Mouse (Mus musculus): ENCODE results near the gene Tmem51. TPM values are rescaled to one million over a fixed set of nuclear protein-coding genes. Genes with fewer than 3 reads are reported as not detected.

Tmem51 gene
- polyA plus RNA-seq, 1 experiment from 2014 or later: 5.9 TPM

- H3K9ac ChIP-seq (replicated peaks): no peak overlapping the region
- WGBS: 62% methylated on average over 18 of the region's 18 CpGs
- H3K9me3 ChIP-seq (replicated peaks): no peaks in the 10 kb centered on the region
- peaks cover 29% of the 10 kb centered on the region for H3K27me3 ChIP-seq (replicated peaks)
- H3K4me3 ChIP-seq (replicated peaks): no peak overlapping the region
- peaks cover 48% of the 10 kb centered on the region for H3K4me1 ChIP-seq
- peak overlapping the region; percentile 30 for H3K4me2 ChIP-seq
- ATAC-seq (ENCODE audit: low FRiP score): no peak
- peak overlapping the region; percentile 9; the same call in 1 of the 2 replicates for H3K27ac ChIP-seq (replicated peaks)
- H3K36me3 ChIP-seq: no peaks in the 10 kb centered on the region
These were observed 3.0 kb downstream of the Tmem51 start for GRCm38 (mm10) chr4:142080901-142081630.

GRCm38 (mm10) chr4:142080487-142080767, 3.7 kb downstream of the Tmem51 start:
- no peak for ATAC-seq (ENCODE audit: low FRiP score)
- peaks cover 24% of the 10 kb centered on the region for H3K27me3 ChIP-seq (replicated peaks)
- H3K4me3 ChIP-seq (replicated peaks): no peak overlapping the region
- 70% methylated on average over 4 of the region's 4 CpGs for WGBS
- no peaks in the 10 kb centered on the region for H3K9me3 ChIP-seq (replicated peaks)
- peaks cover 48% of the 10 kb centered on the region for H3K4me1 ChIP-seq
- no peak overlapping the region for H3K27ac ChIP-seq (replicated peaks)
- no peak overlapping the region for H3K4me2 ChIP-seq
- no peak overlapping the region for H3K9ac ChIP-seq (replicated peaks)
- no peaks in the 10 kb centered on the region for H3K36me3 ChIP-seq

GRCm38 (mm10) chr4:142079629-142080486, 4.2 kb downstream of the Tmem51 start:
- H3K27ac ChIP-seq (replicated peaks): no peak overlapping the region
- no peak for ATAC-seq (ENCODE audit: low FRiP score)
- H3K4me2 ChIP-seq: no peak overlapping the region
- WGBS: 87% methylated on average over 14 of the region's 14 CpGs
- H3K9ac ChIP-seq (replicated peaks): no peak overlapping the region
- no peaks in the 10 kb centered on the region for H3K9me3 ChIP-seq (replicated peaks)
- H3K27me3 ChIP-seq (replicated peaks): peaks cover 19% of the 10 kb centered on the region
- H3K4me3 ChIP-seq (replicated peaks): no peak overlapping the region
- H3K36me3 ChIP-seq: no peaks in the 10 kb centered on the region
- peaks cover 48% of the 10 kb centered on the region for H3K4me1 ChIP-seq

GRCm38 (mm10) chr4:142077572-142078271, 6.4 kb downstream of the Tmem51 start:
- Histone ChIP-seq H3K9me3 (replicated peaks) (no peaks in the 10 kb centered on the region), H3K9ac (replicated peaks) (no peak overlapping the region), H3K4me1 (peaks cover 33% of the 10 kb centered on the region), H3K4me3 (replicated peaks) (no peak overlapping the region), H3K4me2 (peak overlapping the region; percentile 19), H3K36me3 (no peaks in the 10 kb centered on the region), H3K27me3 (replicated peaks) (peaks cover 4% of the 10 kb centered on the region; the same call in 1 of the 2 replicates), H3K27ac (replicated peaks) (peak overlapping the region; percentile 4; the same call in 1 of the 2 replicates)
- no peak for ATAC-seq (ENCODE audit: low FRiP score)
- 54% methylated on average over 18 of the region's 18 CpGs for WGBS

- no peaks in the 10 kb centered on the region for H3K27me3 ChIP-seq (replicated peaks)
- WGBS: 45% methylated on average over 1 of the region's 1 CpGs
- H3K9me3 ChIP-seq (replicated peaks): no peaks in the 10 kb centered on the region
- no peak overlapping the region for H3K4me3 ChIP-seq (replicated peaks)
- no peaks in the 10 kb centered on the region for H3K36me3 ChIP-seq
- no peak overlapping the region for H3K4me2 ChIP-seq
- no peak overlapping the region for H3K27ac ChIP-seq (replicated peaks)
- ATAC-seq (ENCODE audit: low FRiP score): no peak
- peaks cover 33% of the 10 kb centered on the region for H3K4me1 ChIP-seq
- H3K9ac ChIP-seq (replicated peaks): no peak overlapping the region
These were observed 7.2 kb downstream of the Tmem51 start for GRCm38 (mm10) chr4:142076883-142077282.

- Histone ChIP-seq H3K9ac (replicated peaks) (no peak overlapping the region), H3K27me3 (replicated peaks) (no peaks in the 10 kb centered on the region), H3K27ac (replicated peaks) (no peak overlapping the region), H3K4me1 (peaks cover 33% of the 10 kb centered on the region), H3K4me2 (no peak overlapping the region), H3K4me3 (replicated peaks) (no peak overlapping the region), H3K9me3 (replicated peaks) (no peaks in the 10 kb centered on the region), H3K36me3 (no peaks in the 10 kb centered on the region)
- WGBS: 92% methylated on average over 11 of the region's 11 CpGs
- ATAC-seq (ENCODE audit: low FRiP score): no peak
These were observed 8.2 kb downstream of the Tmem51 start for GRCm38 (mm10) chr4:142075931-142076330.

GRCm38 (mm10) chr4:142074060-142074732, 9.9 kb downstream of the Tmem51 start:
- Histone ChIP-seq H3K4me3 (replicated peaks) (no peak overlapping the region), H3K9me3 (replicated peaks) (no peaks in the 10 kb centered on the region), H3K36me3 (no peaks in the 10 kb centered on the region), H3K27me3 (replicated peaks) (no peaks in the 10 kb centered on the region), H3K9ac (replicated peaks) (no peak overlapping the region), H3K27ac (replicated peaks) (no peak overlapping the region), H3K4me2 (no peak overlapping the region), H3K4me1 (peaks cover 35% of the 10 kb centered on the region)
- WGBS: 65% methylated on average over 13 of the region's 13 CpGs
- no peak for ATAC-seq (ENCODE audit: low FRiP score)

GRCm38 (mm10) chr4:142071243-142071991, 12.7 kb downstream of the Tmem51 start:
- peaks cover 31% of the 10 kb centered on the region for H3K4me1 ChIP-seq
- H3K4me2 ChIP-seq: no peak overlapping the region
- H3K36me3 ChIP-seq: no peaks in the 10 kb centered on the region
- no peak overlapping the region for H3K4me3 ChIP-seq (replicated peaks)
- no peak overlapping the region for H3K9ac ChIP-seq (replicated peaks)
- H3K27me3 ChIP-seq (replicated peaks): 0 out of 2 replicates have a peak, but pooled peaks cover 3% of the 10 kb centered on the region
- no peak for ATAC-seq (ENCODE audit: low FRiP score)
- H3K27ac ChIP-seq (replicated peaks): 0 out of 2 replicates have a peak overlapping the region, but pooled peaks have one; percentile 3
- WGBS: 15% methylated on average over 18 of the region's 18 CpGs
- H3K9me3 ChIP-seq (replicated peaks): no peaks in the 10 kb centered on the region

- no peak overlapping the region for H3K4me3 ChIP-seq (replicated peaks)
- H3K4me2 ChIP-seq: no peak overlapping the region; the same call in 1 of the 2 replicates
- no peak overlapping the region for H3K9ac ChIP-seq (replicated peaks)
- 0 out of 2 replicates have a peak, but pooled peaks cover 3% of the 10 kb centered on the region for H3K27me3 ChIP-seq (replicated peaks)
- ATAC-seq (ENCODE audit: low FRiP score): no peak
- H3K4me1 ChIP-seq: peaks cover 36% of the 10 kb centered on the region
- H3K27ac ChIP-seq (replicated peaks): 0 out of 2 replicates have a peak overlapping the region, but pooled peaks have one; percentile 3
- H3K9me3 ChIP-seq (replicated peaks): no peaks in the 10 kb centered on the region
- 14% methylated on average over 8 of the region's 8 CpGs for WGBS
- no peaks in the 10 kb centered on the region for H3K36me3 ChIP-seq
These were observed 13.3 kb downstream of the Tmem51 start for GRCm38 (mm10) chr4:142070840-142071239.

GRCm38 (mm10) chr4:142068899-142069812, 14.9 kb downstream of the Tmem51 start:
- H3K27ac ChIP-seq (replicated peaks): no peak overlapping the region
- H3K9ac ChIP-seq (replicated peaks): no peak overlapping the region
- H3K4me3 ChIP-seq (replicated peaks): no peak overlapping the region
- WGBS: 32% methylated on average over 18 of the region's 18 CpGs
- ATAC-seq (ENCODE audit: low FRiP score): no peak
- H3K9me3 ChIP-seq (replicated peaks): no peaks in the 10 kb centered on the region
- H3K4me2 ChIP-seq: no peak overlapping the region
- H3K4me1 ChIP-seq: peaks cover 33% of the 10 kb centered on the region
- H3K36me3 ChIP-seq: no peaks in the 10 kb centered on the region
- H3K27me3 ChIP-seq (replicated peaks): 0 out of 2 replicates have a peak, but pooled peaks cover 3% of the 10 kb centered on the region

All from neural tube, embryonic 15.5 days (tissue).